Mouse (Mus musculus): ENCODE data around the gene Prap1. TPM values are rescaled to one million over a fixed set of nuclear protein-coding genes. Genes with fewer than 3 reads are reported as not detected.
A peak's percentile ranks its signal among the peaks of the same experiment; 100 is the strongest.

Gene Prap1
- polyA plus RNA-seq, 1 experiment from 2014 or later, result 45.2 TPM

DNA sequence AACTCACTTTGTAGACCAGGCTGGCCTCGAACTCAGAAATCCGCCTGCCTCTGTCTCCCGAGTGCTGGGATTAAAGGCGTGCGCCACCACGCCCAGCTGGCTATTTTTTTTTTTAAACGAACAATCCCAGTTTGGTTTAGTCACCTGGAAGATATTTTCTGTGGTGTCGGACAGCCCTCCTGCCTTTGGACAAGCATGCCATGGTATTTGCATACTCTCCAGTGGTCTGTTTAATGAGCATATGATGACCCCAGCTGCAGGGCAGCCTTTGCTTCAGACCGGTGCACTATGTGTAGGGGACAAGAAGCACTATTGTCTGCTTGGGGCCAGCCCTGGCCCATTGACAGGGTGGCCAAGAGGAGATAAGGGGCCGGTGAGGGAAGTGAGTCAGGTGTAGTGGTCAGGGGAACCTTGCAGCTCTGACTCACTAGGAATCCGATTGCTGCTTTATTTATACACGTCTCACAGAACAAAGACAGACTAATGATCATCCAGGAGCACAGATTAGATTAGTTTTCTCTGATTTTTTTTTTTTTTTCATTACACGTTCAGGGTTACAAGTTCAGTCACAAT is 28.2 kb downstream of the Prap1 start:
- no peak overlapping the region for H3K4me2 ChIP-seq (replicated peaks; ENCODE audit: low read depth)
- no peaks in the 10 kb centered on the region for H3K27me3 ChIP-seq (ENCODE audit: control insufficient read depth, insufficient read depth, low read length)
- TF ChIP-seq CTCF (IDR thresholded peaks at IDR 0.05; ENCODE audit: low read depth) (no peak), EP300 (optimal IDR thresholded peaks at IDR 0.05) (no peak)
- H3K4me1 ChIP-seq (replicated peaks; ENCODE audit: control insufficient read depth, insufficient read depth), result no peaks in the 10 kb centered on the region
- ATAC-seq (ENCODE audit: low FRiP score, low TSS enrichment), result peak; percentile 81
- DNase-seq (ENCODE audit: low spot score), result peak; percentile 74
- H3K36me3 ChIP-seq (ENCODE audit: control insufficient read depth, insufficient read depth, low read length), result no peaks in the 10 kb centered on the region
- no peak overlapping the region for H3K4me3 ChIP-seq (ENCODE audit: low read depth, low read length)
- 57% methylated on average over 11 of the region's 13 CpGs for WGBS
- H3K9ac ChIP-seq (ENCODE audit: low read length), result no peak overlapping the region
- no peaks in the 10 kb centered on the region for H3K9me3 ChIP-seq (ENCODE audit: control insufficient read depth, low read length)
- 0 out of 2 replicates have a peak overlapping the region, but pooled peaks have one; percentile 45 for H3K27ac ChIP-seq (replicated peaks)

DNA sequence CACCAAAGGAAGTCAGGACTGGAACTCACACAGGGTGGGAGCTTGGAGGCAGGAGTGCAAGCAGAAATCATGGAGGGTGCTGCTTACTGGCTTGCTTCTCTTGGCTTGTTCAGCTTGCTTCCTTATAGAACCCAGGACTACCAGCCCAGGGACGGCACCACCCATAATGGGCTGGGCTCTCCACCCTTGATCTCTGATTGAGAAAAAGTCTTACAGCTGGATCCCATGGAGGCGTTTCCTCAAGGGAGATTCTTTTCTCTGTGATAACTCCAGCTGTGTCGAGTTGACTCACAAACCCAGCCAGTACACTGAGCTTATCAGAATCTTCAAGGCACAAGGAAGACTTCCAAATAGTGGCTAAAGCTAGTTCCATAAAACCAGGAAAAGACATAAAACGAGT is 29.6 kb downstream of the Prap1 start:
- Histone ChIP-seq H3K27ac (replicated peaks) (peak overlapping the region; percentile 9; the same call in 1 of the 2 replicates), H3K4me1 (replicated peaks; ENCODE audit: control insufficient read depth, insufficient read depth) (peaks cover 3% of the 10 kb centered on the region; the same call in 1 of the 2 replicates), H3K9ac (ENCODE audit: low read length) (no peak overlapping the region), H3K4me3 (ENCODE audit: low read depth, low read length) (no peak overlapping the region), H3K36me3 (ENCODE audit: control insufficient read depth, insufficient read depth, low read length) (no peaks in the 10 kb centered on the region), H3K9me3 (ENCODE audit: control insufficient read depth, low read length) (no peaks in the 10 kb centered on the region), H3K4me2 (replicated peaks; ENCODE audit: low read depth) (no peak overlapping the region), H3K27me3 (ENCODE audit: control insufficient read depth, insufficient read depth, low read length) (no peaks in the 10 kb centered on the region)
- WGBS, result 21% methylated on average over 4 of the region's 4 CpGs
- DNase-seq (ENCODE audit: low spot score) (peak; percentile 57), ATAC-seq (ENCODE audit: low FRiP score, low TSS enrichment) (no peak)
- TF ChIP-seq CTCF (IDR thresholded peaks at IDR 0.05; ENCODE audit: low read depth) (no peak), EP300 (optimal IDR thresholded peaks at IDR 0.05) (no peak)

DNA sequence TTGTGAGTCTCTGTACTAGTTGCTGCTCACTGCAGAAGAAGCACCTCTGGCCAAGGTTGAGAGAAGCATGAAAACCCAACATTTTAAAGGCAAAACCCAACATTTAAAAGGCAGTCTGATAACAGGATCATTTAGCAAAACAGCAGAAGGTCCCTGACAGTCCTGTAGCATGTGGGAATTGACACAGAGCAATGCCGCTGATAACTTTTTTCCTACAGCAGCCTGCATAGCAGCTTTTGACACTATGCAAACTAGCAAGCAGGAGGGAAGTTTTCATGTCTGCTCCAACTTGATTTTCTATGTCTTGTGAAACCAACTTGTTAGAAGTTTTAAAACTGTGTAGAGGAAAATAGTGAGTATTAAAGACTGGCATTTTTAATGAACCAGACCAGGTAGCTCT is 31.2 kb downstream of the Prap1 start:
- ATAC-seq (ENCODE audit: low FRiP score, low TSS enrichment), result no peak
- no peak overlapping the region for H3K27ac ChIP-seq (replicated peaks)
- H3K4me3 ChIP-seq (ENCODE audit: low read depth, low read length), result no peak overlapping the region
- peaks cover 3% of the 10 kb centered on the region; the same call in 1 of the 2 replicates for H3K4me1 ChIP-seq (replicated peaks; ENCODE audit: control insufficient read depth, insufficient read depth)
- TF ChIP-seq CTCF (IDR thresholded peaks at IDR 0.05; ENCODE audit: low read depth) (no peak), EP300 (optimal IDR thresholded peaks at IDR 0.05) (no peak)
- no peaks in the 10 kb centered on the region for H3K36me3 ChIP-seq (ENCODE audit: control insufficient read depth, insufficient read depth, low read length)
- no peak for DNase-seq (ENCODE audit: low spot score)
- 77% methylated on average over 1 of the region's 1 CpGs for WGBS
- H3K4me2 ChIP-seq (replicated peaks; ENCODE audit: low read depth), result no peak overlapping the region
- no peak overlapping the region for H3K9ac ChIP-seq (ENCODE audit: low read length)
- no peaks in the 10 kb centered on the region for H3K9me3 ChIP-seq (ENCODE audit: control insufficient read depth, low read length)
- H3K27me3 ChIP-seq (ENCODE audit: control insufficient read depth, insufficient read depth, low read length), result no peaks in the 10 kb centered on the region

DNA sequence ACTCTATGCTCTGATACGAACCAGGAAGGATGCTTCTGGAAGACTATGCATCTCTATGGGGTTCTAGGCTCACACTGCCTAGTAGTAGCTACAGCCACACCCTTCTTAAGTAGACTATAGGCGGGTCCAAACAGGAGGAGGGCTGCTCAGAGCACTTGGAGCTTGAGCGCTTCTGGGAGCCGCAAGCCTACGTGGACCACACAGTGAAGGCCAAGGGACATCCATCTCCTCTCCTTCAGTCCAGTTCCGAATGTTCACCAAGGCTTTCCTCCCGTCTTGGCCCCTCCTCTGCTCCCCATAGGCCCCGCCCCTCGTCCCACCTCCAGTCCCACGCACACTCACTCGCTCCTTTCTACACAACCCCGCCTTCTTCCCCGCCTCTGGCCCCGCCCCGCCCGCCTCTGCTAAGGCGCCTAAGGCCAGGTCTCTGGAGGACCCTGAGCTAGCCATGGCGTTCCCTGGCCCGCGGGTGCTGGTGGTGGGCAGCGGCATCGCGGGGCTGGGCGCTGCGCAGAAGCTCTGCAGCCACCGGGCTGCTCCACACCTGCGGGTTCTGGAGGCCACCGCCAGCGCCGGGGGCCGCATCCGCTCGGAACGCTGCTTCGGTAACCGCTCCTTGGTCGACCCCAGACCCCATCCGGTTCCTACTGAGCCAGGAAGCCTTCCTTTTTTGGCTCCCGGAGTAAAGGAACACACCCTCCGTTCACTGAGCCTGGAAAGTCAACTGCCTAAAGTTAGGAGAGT is 32.3 kb downstream of the Prap1 start:
- Histone ChIP-seq H3K36me3 (ENCODE audit: control insufficient read depth, insufficient read depth, low read length) (no peaks in the 10 kb centered on the region), H3K27me3 (ENCODE audit: control insufficient read depth, insufficient read depth, low read length) (no peaks in the 10 kb centered on the region), H3K27ac (replicated peaks) (peak overlapping the region; percentile 88), H3K4me1 (replicated peaks; ENCODE audit: control insufficient read depth, insufficient read depth) (peaks cover 3% of the 10 kb centered on the region; the same call in 1 of the 2 replicates), H3K4me2 (replicated peaks; ENCODE audit: low read depth) (peak overlapping the region; percentile 81), H3K9ac (ENCODE audit: low read length) (peak overlapping the region; percentile 89), H3K9me3 (ENCODE audit: control insufficient read depth, low read length) (no peaks in the 10 kb centered on the region), H3K4me3 (ENCODE audit: low read depth, low read length) (peak overlapping the region; percentile 85)
- DNase-seq (ENCODE audit: low spot score) (peak; percentile 99), ATAC-seq (ENCODE audit: low FRiP score, low TSS enrichment) (peak; percentile 94)
- TF ChIP-seq EP300 (optimal IDR thresholded peaks at IDR 0.05) (no peak), CTCF (IDR thresholded peaks at IDR 0.05; ENCODE audit: low read depth) (no peak)
- 2% methylated on average over 39 of the region's 40 CpGs for WGBS

DNA sequence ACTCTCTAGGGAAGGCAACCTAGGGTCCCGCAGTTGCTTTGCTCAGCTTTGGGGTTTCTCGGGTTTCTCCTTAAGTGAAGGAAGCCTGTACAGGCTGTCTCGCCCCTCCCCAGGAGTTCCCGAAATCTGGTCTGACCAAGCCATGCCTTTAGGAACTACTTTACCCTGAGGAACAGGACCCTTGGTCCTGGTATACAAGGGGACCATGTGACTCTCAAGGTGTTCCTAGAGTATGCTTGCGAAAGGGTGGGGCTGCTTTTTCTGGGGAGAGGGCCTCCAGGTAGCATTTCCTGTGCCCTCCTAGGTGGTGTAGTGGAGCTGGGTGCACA is 32.8 kb downstream of the Prap1 start:
- TF ChIP-seq EP300 (optimal IDR thresholded peaks at IDR 0.05) (no peak), CTCF (IDR thresholded peaks at IDR 0.05; ENCODE audit: low read depth) (no peak)
- ATAC-seq (ENCODE audit: low FRiP score, low TSS enrichment) (peak; percentile 2; the same call in 1 of the 2 replicates), DNase-seq (ENCODE audit: low spot score) (peak; percentile 26)
- Histone ChIP-seq H3K27me3 (ENCODE audit: control insufficient read depth, insufficient read depth, low read length) (no peaks in the 10 kb centered on the region), H3K4me1 (replicated peaks; ENCODE audit: control insufficient read depth, insufficient read depth) (peaks cover 3% of the 10 kb centered on the region; the same call in 1 of the 2 replicates), H3K4me3 (ENCODE audit: low read depth, low read length) (peak overlapping the region; percentile 85), H3K9me3 (ENCODE audit: control insufficient read depth, low read length) (no peaks in the 10 kb centered on the region), H3K4me2 (replicated peaks; ENCODE audit: low read depth) (peak overlapping the region; percentile 81), H3K27ac (replicated peaks) (peak overlapping the region; percentile 88), H3K9ac (ENCODE audit: low read length) (peak overlapping the region; percentile 89), H3K36me3 (ENCODE audit: control insufficient read depth, insufficient read depth, low read length) (no peaks in the 10 kb centered on the region)
- WGBS, result 5% methylated on average over 5 of the region's 5 CpGs

DNA sequence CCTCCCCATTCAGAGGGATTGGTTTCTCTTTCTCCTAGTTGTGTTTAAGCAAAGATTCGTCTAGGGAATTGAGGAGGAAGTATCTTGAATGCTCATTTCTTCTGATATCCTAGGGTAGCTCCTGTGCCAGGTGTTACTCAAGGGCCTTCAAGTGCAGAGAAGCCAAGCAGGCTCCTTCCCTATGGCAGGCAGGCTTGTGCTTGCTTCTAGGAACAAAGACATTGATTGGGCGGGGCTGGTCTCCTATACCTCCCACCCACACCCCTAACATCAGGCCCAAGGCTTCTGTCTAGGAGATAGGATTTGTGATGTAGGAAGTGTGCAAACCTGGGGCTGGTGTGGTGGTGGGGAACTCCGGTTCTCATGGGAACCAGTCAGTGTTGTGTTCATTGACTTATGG is 33.7 kb downstream of the Prap1 start:
- no peaks in the 10 kb centered on the region; the same call in 1 of the 2 replicates for H3K36me3 ChIP-seq (ENCODE audit: control insufficient read depth, insufficient read depth, low read length)
- peak overlapping the region; percentile 31 for H3K4me2 ChIP-seq (replicated peaks; ENCODE audit: low read depth)
- no peaks in the 10 kb centered on the region for H3K9me3 ChIP-seq (ENCODE audit: control insufficient read depth, low read length)
- peaks cover 3% of the 10 kb centered on the region; the same call in 1 of the 2 replicates for H3K4me1 ChIP-seq (replicated peaks; ENCODE audit: control insufficient read depth, insufficient read depth)
- no peak overlapping the region; the same call in 1 of the 2 replicates for H3K27ac ChIP-seq (replicated peaks)
- no peak for TF ChIP-seq EP300 (optimal IDR thresholded peaks at IDR 0.05)
- no peak for TF ChIP-seq CTCF (IDR thresholded peaks at IDR 0.05; ENCODE audit: low read depth)
- ATAC-seq (ENCODE audit: low FRiP score, low TSS enrichment) (no peak; the same call in 1 of the 2 replicates), DNase-seq (ENCODE audit: low spot score) (no peak)
- WGBS, result 63% methylated on average over 3 of the region's 3 CpGs
- no peaks in the 10 kb centered on the region for H3K27me3 ChIP-seq (ENCODE audit: control insufficient read depth, insufficient read depth, low read length)
- H3K9ac ChIP-seq (ENCODE audit: low read length), result peak overlapping the region; percentile 32; the same call in 1 of the 2 replicates
- H3K4me3 ChIP-seq (ENCODE audit: low read depth, low read length), result peak overlapping the region; percentile 12; the same call in 1 of the 2 replicates
